ENCODE assay signal across 11 mouse cellular contexts in genomic region chr16:78346662-78347327, GRCm38 (mm10). TPM values are rescaled to one million over a fixed set of nuclear protein-coding genes. Genes with fewer than 3 reads are reported as not detected.
A peak's percentile ranks its signal among the peaks of the same experiment; 100 is the strongest.
DNase-seq lines count a peak whose midpoint lies in the region; ATAC-seq and TF ChIP-seq lines count a peak whose summit lies in the region.
"Had no signal": no experiment of that assay in that cellular context is flagged by ENCODE, and none has a peak within 500 bp of the region (broad histone marks: within the 10 kb centered on the region; RNA-seq: fewer than 3 reads in every experiment).

No protein-coding gene starts in this region.

- peak; percentile 22; the same call in 1 of the 2 replicates for ATAC-seq in kidney, embryonic 15.5 days (replicated peaks; ENCODE audit: low FRiP score)

- TF ChIP-seq POLR2A in heart, adult 2 months (IDR thresholded peaks at IDR 0.05; ENCODE audit: insufficient read depth, low read depth, low read length) = no peak

- no peak overlapping the region for H3K4me2 ChIP-seq in kidney, embryonic 15.5 days
- H3K4me2 ChIP-seq: limb, embryonic 15.5 days had no signal

- TF ChIP-seq EP300 in heart, adult 2 months (IDR thresholded peaks at IDR 0.05; ENCODE audit: insufficient read depth, low read depth, low read length) = no peak

- TF ChIP-seq CTCF in heart, adult 2 months (IDR thresholded peaks at IDR 0.05) = peak; percentile 62

- peaks cover 2% of the 10 kb centered on the region; the same call in 1 of the 2 replicates for H3K36me3 ChIP-seq in heart, adult 2 months (ENCODE audit: control insufficient read depth, insufficient read depth, low read length)
- peaks cover 9% of the 10 kb centered on the region for H3K36me3 ChIP-seq in kidney, embryonic 15.5 days

- no peak overlapping the region for H3K27ac ChIP-seq in heart, adult 2 months
- no peak overlapping the region for H3K27ac ChIP-seq in kidney, embryonic 15.5 days
- H3K27ac ChIP-seq: limb, embryonic 15.5 days had no signal

- H3K9me3 ChIP-seq in kidney, embryonic 15.5 days (replicated peaks) = no peaks in the 10 kb centered on the region
- H3K9me3 ChIP-seq: limb, embryonic 15.5 days had no signal

- no peaks in the 10 kb centered on the region for H3K79me2 ChIP-seq in heart, adult 2 months (replicated peaks; ENCODE audit: control insufficient read depth, insufficient read depth, low read length)

- 0 out of 2 replicates have a peak, but pooled peaks cover 1% of the 10 kb centered on the region for H3K4me1 ChIP-seq in heart, adult 2 months (ENCODE audit: control insufficient read depth, insufficient read depth, low read length)
- 0 out of 2 replicates have a peak, but pooled peaks cover 4% of the 10 kb centered on the region for H3K4me1 ChIP-seq in kidney, embryonic 15.5 days

- H3K4me3 ChIP-seq in heart, adult 2 months = no peak overlapping the region
- H3K4me3 ChIP-seq in kidney, embryonic 15.5 days (replicated peaks) = no peak overlapping the region
- H3K4me3 ChIP-seq: limb, embryonic 15.5 days had no signal

- H3K9ac ChIP-seq in heart, adult 2 months (ENCODE audit: low read depth, low read length) = no peak overlapping the region
- no peak overlapping the region for H3K9ac ChIP-seq in kidney, embryonic 15.5 days
- H3K9ac ChIP-seq: limb, embryonic 15.5 days had no signal

- no peaks in the 10 kb centered on the region for H3K27me3 ChIP-seq in heart, adult 2 months (ENCODE audit: control insufficient read depth, insufficient read depth, low read length)
- no peaks in the 10 kb centered on the region for H3K27me3 ChIP-seq in kidney, embryonic 15.5 days
- H3K27me3 ChIP-seq: limb, embryonic 15.5 days had no signal

- no peak for DNase-seq in heart, adult 2 months
- DNase-seq in heart, postnatal 4 days = no peak
- no peak for DNase-seq in kidney, adult 18-20 months
- DNase-seq in retina, embryonic 14.5 days (ENCODE audit: low spot score) = peak; percentile 60
- no peak for DNase-seq in retina, postnatal 1 day
- no peak for DNase-seq in adrenal gland, postnatal 14 days
- no peak for DNase-seq in cerebellum, postnatal 25 days
- DNase-seq: layer of hippocampus, adult 9-11 months; thymus, adult 2 months had no signal

- 77% methylated on average over 2 of the region's 2 CpGs for WGBS in heart, adult 2 months
- 61% methylated on average over 2 of the region's 2 CpGs for WGBS in kidney, embryonic 15.5 days

- intact Hi-C loops in heart, adult 2 months (cut with DNase I) = loop anchor here (1.0 kb wide), 1 partner anchor 147 kb away; no protein-coding TSS in a partner anchor

RNA-seq across cellular contexts. Expression of gene Btg3, which starts 30.2 kb away (rescaled TPM):
- total RNA-seq in heart, adult 2 months (2021) = 1 to 10 TPM; 6.8 to 7.1 TPM
- 1.7 and 4.5 TPM in 2 replicates for polyA plus RNA-seq in heart, adult 2 months (2012; rRNA removed)
- total RNA-seq in heart, postnatal 4 days (2021) = 10 to 100 TPM; 22.6 to 28.5 TPM
- polyA plus RNA-seq in kidney, embryonic 15.5 days (2015; fragmentation: Nextera tagmentation; extraction: Ambion mirVana) = 52.0 and 56.8 TPM in 2 replicates
- 29.6 and 38.2 TPM in 2 replicates for total RNA-seq in adrenal gland, postnatal 14 days (2021)

RNA-seq across cellular contexts. Expression of gene Cxadr, which starts 45.5 kb away (rescaled TPM):
- 10 to 100 TPM; 40.5 to 43.8 TPM for total RNA-seq in heart, adult 2 months (2021)
- polyA plus RNA-seq in heart, adult 2 months (2012; rRNA removed) = 13.8 and 34.4 TPM in 2 replicates
- 10 to 100 TPM; 43.7 to 47.3 TPM for total RNA-seq in heart, postnatal 4 days (2021)
- 32.0 and 37.6 TPM in 2 replicates for polyA plus RNA-seq in kidney, embryonic 15.5 days (2015; fragmentation: Nextera tagmentation; extraction: Ambion mirVana)
- total RNA-seq in adrenal gland, postnatal 14 days (2021) = 14.6 and 17.2 TPM in 2 replicates
